Mouse (Mus musculus): ENCODE data around the gene Prrt4. TPM values are rescaled to one million over a fixed set of nuclear protein-coding genes. Genes with fewer than 3 reads are reported as not detected.
A peak's percentile ranks its signal among the peaks of the same experiment; 100 is the strongest.
"Not testable (repeated sequence)": the region's sequence is repeated elsewhere in the genome, so short reads cannot be mapped to it uniquely, and the experiment has no call there.

Prrt4 gene
- 0.41 and 0.52 TPM in 2 replicates for polyA plus RNA-seq (2012; rRNA removed)

GRCm38 (mm10) chr6:29178888-29179658 lies at the start of gene Prrt4:
TSS of gene Prrt4 (minus strand) at chr6:29179584.
- peak; percentile 47 for DNase-seq (ENCODE audit: low spot score)

DNA sequence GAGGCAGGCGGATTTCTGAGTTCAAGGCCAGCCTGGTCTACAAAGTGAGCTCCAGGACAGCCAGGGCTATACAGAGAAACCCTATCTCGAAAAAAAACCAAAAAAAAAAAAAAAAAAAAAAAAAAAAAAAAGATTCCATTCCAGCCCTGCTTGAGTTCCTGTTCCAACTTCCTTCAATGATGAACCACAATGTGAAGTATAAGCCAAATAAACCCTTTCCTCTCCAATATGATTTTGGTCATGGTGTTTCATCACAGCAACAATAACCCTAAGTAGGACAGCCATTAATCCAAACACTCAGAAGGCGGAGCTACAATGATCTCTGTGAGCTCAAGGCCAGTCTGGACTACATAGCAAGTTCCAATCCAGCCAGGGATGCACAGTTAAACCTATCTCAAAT lies 38.3 kb upstream of the Prrt4 start:
- not testable (repeated sequence) for DNase-seq (ENCODE audit: low spot score)

- peak; percentile 60 for DNase-seq (ENCODE audit: low spot score)
These were observed 36.6 kb upstream of the Prrt4 start, which contains the start of gene Impdh1 for GRCm38 (mm10) chr6:29215881-29216501. TSS of gene Impdh1 (minus strand) at chr6:29216364.

DNA sequence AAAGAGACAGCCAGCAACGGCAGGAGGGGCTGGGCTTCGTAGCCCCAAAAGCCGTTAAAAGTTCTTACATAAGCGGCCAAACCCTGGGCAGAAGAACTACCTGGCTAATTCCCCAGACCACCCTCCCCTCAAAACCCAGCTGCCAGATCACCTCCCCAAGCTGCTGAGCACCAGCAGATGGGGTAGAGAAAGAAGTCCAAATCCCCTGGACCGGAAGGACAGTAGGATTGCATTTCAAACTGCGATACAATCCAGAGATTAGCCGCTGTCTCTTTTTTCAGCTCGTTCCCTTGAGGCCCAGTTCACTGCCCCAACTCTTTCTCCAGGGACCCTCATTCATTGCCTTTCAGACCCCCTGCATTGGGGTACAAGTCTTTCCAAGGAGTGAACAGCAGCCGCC lies 35.8 kb upstream of the Prrt4 start:
- no peak for DNase-seq (ENCODE audit: low spot score)

GRCm38 (mm10) chr6:29214776-29215175 lies 35.4 kb upstream of the Prrt4 start:
- DNase-seq (ENCODE audit: low spot score) = no peak

- DNase-seq (ENCODE audit: low spot score) = no peak
These were observed 34.9 kb upstream of the Prrt4 start for GRCm38 (mm10) chr6:29214245-29214644.

- no peak for DNase-seq (ENCODE audit: low spot score)
These were observed 34.1 kb upstream of the Prrt4 start for GRCm38 (mm10) chr6:29213436-29213835.

DNA sequence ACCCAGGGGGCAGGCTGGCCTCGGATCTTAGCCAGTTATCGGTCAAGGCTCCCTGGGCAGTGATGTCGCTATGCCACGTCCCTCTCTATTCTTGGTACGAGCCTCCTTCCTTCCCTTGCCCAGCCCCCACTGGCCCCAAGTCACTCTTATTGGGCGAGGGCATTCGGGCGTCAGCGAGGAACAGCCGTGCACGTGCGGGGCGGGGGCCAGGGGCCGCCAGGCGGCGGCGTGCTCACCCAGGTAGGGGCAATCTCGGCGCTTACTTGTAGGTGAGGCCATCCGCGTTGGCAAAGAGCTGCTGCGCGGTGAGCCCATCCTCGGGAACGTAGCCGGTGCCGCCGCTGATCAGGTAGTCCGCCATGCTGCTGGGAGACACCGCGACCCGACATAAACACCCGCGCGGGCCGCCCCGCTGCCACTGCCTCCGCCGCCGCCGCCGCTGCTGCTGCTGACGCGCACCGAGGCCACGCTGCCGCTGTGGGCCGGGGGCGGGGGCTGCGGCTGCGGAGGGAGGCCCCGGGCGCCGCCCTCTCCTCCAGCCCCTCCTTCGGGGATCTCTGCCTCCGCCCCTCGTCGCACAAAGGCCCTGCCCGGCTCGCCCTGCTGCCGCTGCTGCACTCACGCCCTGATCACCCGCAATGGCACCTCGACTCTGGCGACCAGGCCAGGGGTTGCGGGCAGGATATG lies 32.6 kb upstream of the Prrt4 start:
- peak; percentile 69 for DNase-seq (ENCODE audit: low spot score)

GRCm38 (mm10) chr6:29211146-29211545 lies 31.8 kb upstream of the Prrt4 start:
- no peak for DNase-seq (ENCODE audit: low spot score)

DNA sequence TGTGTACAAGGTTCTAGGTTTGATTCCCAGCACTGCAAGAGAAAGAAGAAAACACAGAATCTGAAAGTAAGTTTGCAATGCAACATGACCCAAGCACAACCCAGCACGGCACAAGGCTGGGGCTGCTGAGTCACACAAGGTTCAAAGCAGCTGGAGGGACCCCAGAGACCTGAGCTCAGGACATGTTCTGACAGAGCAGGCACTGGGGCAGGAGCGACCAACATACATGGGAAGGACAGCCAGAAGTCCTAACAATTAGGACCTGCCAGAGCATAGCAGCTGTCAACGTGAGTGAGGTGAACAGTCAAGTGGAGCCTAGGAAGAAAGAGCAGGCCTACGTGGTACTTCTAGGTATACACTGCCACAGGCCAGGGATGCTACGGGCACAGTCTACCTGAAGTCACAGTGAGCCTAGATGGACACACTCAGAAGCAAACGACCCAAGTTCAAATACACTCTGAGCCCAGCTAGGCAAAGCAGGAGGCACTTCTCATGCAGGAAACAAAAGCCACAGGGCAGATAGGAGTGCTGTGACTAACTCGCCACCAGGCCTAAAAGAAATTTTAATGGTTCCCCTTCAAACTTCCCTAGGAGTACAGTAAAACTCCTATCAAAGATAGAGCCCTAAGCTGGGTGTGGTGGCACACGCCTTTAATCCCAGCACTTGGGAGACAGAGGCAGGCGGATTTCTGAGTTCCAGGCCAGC lies 31.0 kb upstream of the Prrt4 start:
- DNase-seq (ENCODE audit: low spot score) = no peak

- no peak for DNase-seq (ENCODE audit: low spot score)
These were observed 28.8 kb upstream of the Prrt4 start for GRCm38 (mm10) chr6:29208178-29208577.

DNA sequence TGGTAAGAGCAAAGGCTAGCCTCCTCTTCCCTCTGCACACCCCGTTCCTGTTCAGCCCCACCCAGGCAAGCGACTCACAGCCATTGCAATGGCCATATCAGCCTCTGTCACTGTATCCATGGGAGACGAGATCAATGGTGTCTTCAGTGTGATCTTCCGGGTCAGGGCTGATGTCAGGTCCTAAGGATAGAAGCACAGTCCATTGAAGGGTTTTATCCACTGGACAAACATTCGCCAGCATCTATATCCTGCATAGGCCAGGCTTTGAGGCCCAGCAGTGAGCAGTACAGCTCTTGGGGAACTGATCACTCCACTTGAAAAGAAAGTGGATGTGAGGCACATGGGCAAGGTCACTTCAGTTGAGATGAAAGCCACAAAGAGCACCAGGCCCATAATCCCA lies 27.6 kb upstream of the Prrt4 start:
- DNase-seq (ENCODE audit: low spot score) = no peak

DNA sequence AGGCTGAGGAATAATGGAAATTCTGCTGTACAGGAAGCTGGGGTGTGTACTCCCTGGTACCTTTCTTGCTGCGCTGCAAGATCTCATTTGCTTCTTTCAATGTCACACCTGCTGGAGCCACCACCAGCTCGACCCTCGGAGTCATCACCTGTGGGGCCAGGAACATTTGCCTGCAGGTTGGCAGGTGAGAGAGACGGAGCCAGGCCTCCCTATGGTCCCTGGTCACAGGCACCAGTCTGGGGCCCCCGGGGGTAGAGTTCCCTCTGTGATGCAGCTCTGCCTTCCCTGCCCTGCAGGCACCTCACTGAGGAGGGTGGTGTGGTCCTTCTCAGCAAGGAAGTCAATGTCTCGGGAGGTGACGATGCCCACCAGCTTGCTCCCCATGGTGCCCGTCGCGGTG lies 26.6 kb upstream of the Prrt4 start:
- DNase-seq (ENCODE audit: low spot score) = no peak

- no peak for DNase-seq (ENCODE audit: low spot score)
These were observed 25.7 kb upstream of the Prrt4 start for GRCm38 (mm10) chr6:29204932-29205614.

- no peak for DNase-seq (ENCODE audit: low spot score)
These were observed 24.6 kb upstream of the Prrt4 start for GRCm38 (mm10) chr6:29203861-29204585.

GRCm38 (mm10) chr6:29203096-29203495 lies 23.7 kb upstream of the Prrt4 start:
- no peak for DNase-seq (ENCODE audit: low spot score)

DNA sequence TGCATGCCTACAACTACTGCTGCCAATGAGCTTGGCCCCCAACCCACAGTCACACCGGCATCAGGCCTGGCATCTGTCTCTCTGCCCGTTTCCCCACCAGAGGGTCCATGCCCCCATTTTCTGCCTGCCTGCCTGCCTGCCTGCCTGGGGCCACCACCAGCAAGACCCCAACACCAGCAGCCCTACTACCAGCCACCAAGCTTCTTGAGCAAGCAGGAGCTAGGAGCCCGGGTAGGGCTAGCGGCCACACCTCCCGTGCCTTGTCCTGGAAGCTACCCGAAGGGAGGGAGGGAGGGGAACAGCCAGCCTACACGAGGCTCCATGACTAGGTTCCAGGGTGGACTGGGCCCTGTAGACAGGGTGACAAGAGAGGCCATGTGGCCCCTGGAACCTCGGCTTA lies 22.6 kb upstream of the Prrt4 start:
- DNase-seq (ENCODE audit: low spot score) = no peak

DNA sequence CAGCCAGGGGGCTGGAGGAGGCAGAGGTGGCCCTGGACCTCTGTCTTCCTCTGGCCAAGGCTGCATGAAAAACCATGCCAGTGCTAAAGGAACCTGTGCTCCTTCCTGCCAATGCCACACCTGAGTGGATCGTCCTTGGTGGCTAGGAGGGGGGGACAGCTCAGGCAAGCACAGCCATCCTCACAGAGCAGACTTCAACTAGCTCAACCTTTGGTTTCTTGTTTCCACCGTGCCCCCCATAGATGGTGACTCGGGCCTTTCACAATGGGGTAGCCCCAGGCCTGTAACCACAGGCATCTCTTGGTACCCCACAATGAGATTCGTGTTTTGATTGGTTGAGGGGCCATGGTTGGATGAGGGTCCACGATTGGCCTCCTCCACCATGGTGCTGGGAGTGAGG lies 22.0 kb upstream of the Prrt4 start:
- no peak for DNase-seq (ENCODE audit: low spot score)

DNA sequence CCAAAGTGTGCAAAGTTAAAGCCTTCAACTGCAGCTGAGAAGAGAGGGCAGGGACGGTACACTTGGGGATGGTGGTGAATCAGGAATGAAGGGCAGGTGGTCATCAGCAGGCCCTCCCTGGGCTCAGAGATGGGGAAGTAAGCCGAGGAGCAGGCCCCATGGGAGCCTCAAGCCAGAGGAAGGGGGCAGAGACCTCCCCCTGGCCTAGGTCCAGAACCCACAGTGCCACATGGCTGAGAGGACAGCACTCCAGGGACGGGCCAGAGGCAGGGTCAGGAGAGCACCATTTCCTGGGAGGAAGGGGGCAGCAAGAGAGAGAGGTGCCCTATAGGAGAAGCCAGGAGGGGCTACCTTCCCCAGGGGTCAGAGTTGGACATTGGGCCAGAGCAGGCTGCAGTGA lies 21.1 kb upstream of the Prrt4 start:
- DNase-seq (ENCODE audit: low spot score) = no peak

GRCm38 (mm10) chr6:29199223-29199855 lies 20.0 kb upstream of the Prrt4 start:
- no peak for DNase-seq (ENCODE audit: low spot score)

Data from urinary bladder, adult 2 months (tissue).